Mouse (Mus musculus) erythroblast, embryonic 14.5 days (primary cell): ENCODE results near the gene Gm8947.
"Not testable (repeated sequence)": the region's sequence is repeated elsewhere in the genome, so short reads cannot be mapped to it uniquely, and the experiment has no call there.

Experiments
- GATA1 ChIP-seq: IDR thresholded peaks from 2 replicates; pipeline ENCODE4 v1.6.1; 2012; ENCODE audit warnings: low read length, inconsistent platforms, mixed read lengths
- TAL1 ChIP-seq: IDR thresholded peaks from 3 replicates; pipeline ENCODE4 v1.6.1; 2012; ENCODE audit warnings: low read length, inconsistent platforms, mixed read lengths

- not testable (repeated sequence) for TF ChIP-seq TAL1, GATA1
These were observed 9.9 kb upstream of the Gm8947 start, which contains the start of gene Gm47985 for GRCm38 (mm10) chr1:151182266-151182665.
